Mouse (Mus musculus) stomach, postnatal 0 days (tissue): ENCODE data around the gene Chrm1.

Experiments used
- CTCF ChIP-seq: IDR thresholded peaks from 2 replicates; pipeline ENCODE4 v1.5.1; 2016; ENCODE audit warnings: antibody characterized with exemption, low read depth, mild to moderate bottlenecking, moderate library complexity
- EP300 ChIP-seq: optimal IDR thresholded peaks from 2 replicates; pipeline ENCODE3; 2016; ENCODE audit warnings: antibody characterized with exemption

GRCm38 (mm10) chr19:8683627-8684026, 20.0 kb downstream of the Chrm1 start:
- TF ChIP-seq EP300 (no peak), CTCF (no peak)
